Mouse (Mus musculus): ENCODE data around the gene Sema4a. TPM values are rescaled to one million over a fixed set of nuclear protein-coding genes. Genes with fewer than 3 reads are reported as not detected.

Sema4a gene
- polyA plus RNA-seq (2016; fragmentation: Nextera tagmentation; extraction: Ambion mirVana) = 13.6 and 15.3 TPM in 2 replicates

- peaks cover 8% of the 10 kb centered on the region; the same call in 1 of the 2 replicates for H3K27me3 ChIP-seq (replicated peaks)
- H3K4me1 ChIP-seq = peaks cover 21% of the 10 kb centered on the region; the same call in 1 of the 2 replicates
- H3K4me2 ChIP-seq (replicated peaks) = no peak within 1 kb of the TSS
- H3K9me3 ChIP-seq = no peaks in the 10 kb centered on the region
- H3K4me3 ChIP-seq = no peak within 1 kb of the TSS
- H3K9ac ChIP-seq = no peak within 1 kb of the TSS
- ATAC-seq (ENCODE audit: low FRiP score, low read depth) = no peak
- no peak within 1 kb of the TSS for H3K27ac ChIP-seq
- H3K36me3 ChIP-seq = no peaks in the 10 kb centered on the region
- WGBS = 49% methylated on average over 12 of the region's 12 CpGs
Measured at GRCm38 (mm10) chr3:88460983-88461696, at the start of gene Sema4a. Gene Sema4a (minus strand): TSS chr3:88461182.

DNA sequence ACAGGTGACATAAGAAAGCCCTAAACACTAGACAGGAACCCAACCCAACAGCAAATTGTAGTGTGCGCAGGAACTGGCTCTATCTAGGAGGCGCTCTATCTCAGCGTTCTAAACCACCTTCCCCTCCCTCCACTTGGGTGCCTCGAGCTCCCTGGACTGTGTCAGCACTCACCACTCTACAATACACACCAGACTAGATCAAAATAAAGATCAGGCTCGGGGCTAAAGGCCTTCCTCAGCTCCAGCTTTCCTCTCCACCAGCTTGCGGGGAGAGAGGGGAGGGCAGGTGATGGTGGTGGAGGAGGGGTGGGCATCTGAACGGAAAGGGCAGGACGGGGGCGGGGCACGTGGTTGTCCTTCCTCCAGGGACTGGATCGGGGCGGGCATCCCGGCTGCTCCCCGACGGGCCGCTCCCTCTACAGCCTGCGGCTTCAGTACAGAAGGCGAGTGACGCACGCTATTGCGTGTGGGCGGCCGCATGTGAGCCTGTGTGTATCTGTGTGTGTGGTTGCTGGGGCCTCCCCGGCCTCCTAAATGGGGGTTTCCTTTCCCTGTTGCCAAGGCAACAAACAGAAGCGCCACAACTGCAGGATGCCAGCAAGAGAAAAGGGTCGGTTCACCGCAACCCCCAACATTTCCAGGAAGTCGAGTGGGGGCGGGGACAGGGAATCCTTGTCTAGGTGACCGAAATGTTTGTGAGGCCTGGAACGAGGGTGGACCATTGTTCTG is 48.9 kb upstream of the Sema4a start, which contains the start of gene Lmna:
TSS of gene Lmna (minus strand) at position 265 of the 729 bp plus-strand sequence.
- peak within 1 kb of the TSS; percentile 41 for H3K9ac ChIP-seq
- H3K27me3 ChIP-seq (replicated peaks) = peaks cover 6% of the 10 kb centered on the region; the same call in 1 of the 2 replicates
- no peaks in the 10 kb centered on the region for H3K9me3 ChIP-seq
- H3K4me2 ChIP-seq (replicated peaks) = peak within 1 kb of the TSS; percentile 57
- peak within 1 kb of the TSS; percentile 28 for H3K4me3 ChIP-seq
- WGBS = 1% methylated on average over 31 of the region's 31 CpGs
- H3K36me3 ChIP-seq = no peaks in the 10 kb centered on the region
- ATAC-seq (ENCODE audit: low FRiP score, low read depth) = peak; percentile 98
- peaks cover 29% of the 10 kb centered on the region for H3K4me1 ChIP-seq
- H3K27ac ChIP-seq = peak within 1 kb of the TSS; percentile 42

DNA sequence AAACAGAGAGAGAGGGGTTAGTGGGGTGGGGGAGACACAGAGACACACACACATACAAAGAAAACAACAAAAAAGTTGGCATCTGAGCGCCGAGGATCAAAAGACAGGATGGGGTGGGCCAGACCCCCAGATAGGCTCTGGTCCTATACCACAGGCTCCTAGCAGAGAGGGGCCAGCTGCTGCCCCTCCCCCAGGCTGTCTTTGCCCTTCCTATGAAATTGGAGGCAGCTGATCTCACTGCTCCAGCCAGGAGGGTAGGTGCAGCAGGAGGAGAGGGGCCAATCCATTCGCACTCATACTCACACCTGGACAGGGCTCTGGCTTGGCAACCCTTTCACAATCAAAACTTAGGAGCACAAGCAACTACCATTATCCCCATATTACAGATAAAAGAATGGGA is 48.3 kb upstream of the Sema4a start:
- Histone ChIP-seq H3K27ac (peak overlapping the region; percentile 42), H3K4me1 (peaks cover 29% of the 10 kb centered on the region), H3K9me3 (no peaks in the 10 kb centered on the region), H3K4me2 (replicated peaks) (peak overlapping the region; percentile 57), H3K4me3 (peak overlapping the region; percentile 28), H3K9ac (0 out of 2 replicates have a peak overlapping the region, but pooled peaks have one; percentile 41), H3K36me3 (no peaks in the 10 kb centered on the region), H3K27me3 (replicated peaks) (peaks cover 8% of the 10 kb centered on the region)
- no peak; the same call in 1 of the 2 replicates for ATAC-seq (ENCODE audit: low FRiP score, low read depth)
- 77% methylated on average over 3 of the region's 3 CpGs for WGBS

DNA sequence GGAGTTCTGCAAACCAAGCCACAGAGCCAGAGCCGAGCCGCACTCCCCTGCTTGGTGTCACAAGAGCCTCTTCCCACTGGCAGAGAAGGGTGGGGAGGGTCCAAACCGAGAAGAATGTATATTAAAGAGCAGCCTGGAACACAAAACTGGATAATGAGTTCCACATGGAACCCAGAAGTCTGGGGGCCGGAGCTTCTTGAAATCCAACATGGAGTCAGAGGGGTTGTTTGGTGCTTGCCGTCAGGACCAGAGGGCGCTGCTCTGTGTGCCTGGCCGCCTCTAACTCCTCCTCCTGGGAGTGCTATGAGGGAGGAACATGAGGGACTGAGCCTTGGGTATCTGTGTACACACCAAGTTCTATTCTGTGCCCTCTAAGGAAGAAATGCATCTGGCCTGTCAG is 44.8 kb upstream of the Sema4a start:
- H3K9ac ChIP-seq = no peak overlapping the region
- peaks cover 29% of the 10 kb centered on the region for H3K27me3 ChIP-seq (replicated peaks)
- whole genome bisulfite sequencing = 45% methylated on average over 7 of the region's 7 CpGs
- H3K4me1 ChIP-seq = peaks cover 29% of the 10 kb centered on the region
- H3K27ac ChIP-seq = no peak overlapping the region
- no peak overlapping the region for H3K4me3 ChIP-seq
- H3K36me3 ChIP-seq = no peaks in the 10 kb centered on the region
- no peak for ATAC-seq (ENCODE audit: low FRiP score, low read depth)
- no peaks in the 10 kb centered on the region for H3K9me3 ChIP-seq
- H3K4me2 ChIP-seq (replicated peaks) = no peak overlapping the region

DNA sequence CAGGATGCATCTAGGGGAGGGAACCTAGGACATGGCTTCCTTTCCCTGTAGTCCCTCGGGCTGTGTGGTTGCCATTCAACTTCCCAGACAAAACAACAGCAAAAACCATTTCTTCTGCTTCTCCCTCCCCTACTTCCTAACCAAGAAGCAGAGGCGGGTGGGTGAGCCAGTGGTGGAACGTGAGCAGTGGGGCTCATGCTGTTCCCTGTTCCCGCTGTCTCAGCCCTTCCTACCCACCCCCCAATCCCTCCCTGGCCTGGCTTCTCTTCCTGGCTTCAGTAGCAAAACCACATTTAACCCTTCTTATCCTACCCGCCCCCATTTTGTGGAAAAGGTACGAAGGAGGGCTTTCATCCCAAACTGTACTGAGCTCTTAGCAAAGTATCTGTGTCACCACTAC is 44.1 kb upstream of the Sema4a start:
- 72% methylated on average over 6 of the region's 6 CpGs for WGBS
- no peak overlapping the region for H3K9ac ChIP-seq
- no peak overlapping the region for H3K4me3 ChIP-seq
- ATAC-seq (ENCODE audit: low FRiP score, low read depth) = no peak
- H3K4me2 ChIP-seq (replicated peaks) = no peak overlapping the region
- H3K36me3 ChIP-seq = no peaks in the 10 kb centered on the region
- H3K4me1 ChIP-seq = peaks cover 24% of the 10 kb centered on the region
- H3K27ac ChIP-seq = no peak overlapping the region
- H3K9me3 ChIP-seq = no peaks in the 10 kb centered on the region
- peaks cover 32% of the 10 kb centered on the region for H3K27me3 ChIP-seq (replicated peaks)

DNA sequence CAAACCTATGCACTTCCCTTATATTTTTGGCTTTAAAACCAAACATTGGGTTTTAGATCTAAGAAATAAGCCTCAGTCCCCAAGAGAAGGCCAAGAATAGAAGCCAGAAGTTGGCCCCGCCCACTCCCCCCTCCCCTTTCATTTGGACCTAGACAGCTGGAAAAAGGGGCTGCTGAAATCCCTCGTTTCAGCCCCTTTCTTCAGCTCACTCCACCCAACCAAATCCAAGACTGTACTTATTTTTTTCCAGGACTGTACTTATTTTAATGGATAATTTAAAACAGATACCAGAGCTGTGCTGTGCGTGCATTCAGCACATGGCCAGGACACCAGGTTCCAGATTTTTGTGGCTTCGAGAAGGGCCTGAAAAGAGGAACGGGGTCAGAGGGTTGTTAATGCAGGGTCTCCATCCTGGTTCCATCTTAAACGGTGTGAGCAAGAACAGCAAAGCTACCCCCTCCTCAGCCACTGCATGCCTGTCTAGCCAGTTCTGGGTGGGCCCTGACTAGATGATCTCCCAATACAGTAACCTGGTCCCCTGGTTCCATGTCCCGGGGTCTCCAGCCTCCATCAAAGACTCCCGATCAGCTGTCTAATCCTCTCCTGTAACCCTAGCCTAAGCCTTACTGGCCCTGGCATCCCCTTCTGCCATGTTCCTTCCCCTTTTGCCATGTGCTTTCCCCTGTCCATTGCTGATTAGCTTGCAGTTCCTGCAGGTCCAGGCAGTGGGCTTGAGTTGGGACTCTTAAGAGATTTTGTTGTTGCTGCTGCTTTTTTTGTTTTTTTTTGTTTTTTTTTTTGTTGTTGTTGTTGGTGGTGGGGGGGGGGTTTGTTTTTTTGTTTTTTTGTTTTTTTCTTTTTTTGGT is 43.1 kb upstream of the Sema4a start:
- H3K36me3 ChIP-seq = no peaks in the 10 kb centered on the region
- ATAC-seq (ENCODE audit: low FRiP score, low read depth) = no peak
- peaks cover 32% of the 10 kb centered on the region for H3K27me3 ChIP-seq (replicated peaks)
- no peaks in the 10 kb centered on the region for H3K9me3 ChIP-seq
- no peak overlapping the region for H3K27ac ChIP-seq
- no peak overlapping the region for H3K4me2 ChIP-seq (replicated peaks)
- H3K4me1 ChIP-seq = peaks cover 15% of the 10 kb centered on the region
- no peak overlapping the region for H3K4me3 ChIP-seq
- H3K9ac ChIP-seq = no peak overlapping the region
- 52% methylated on average over 8 of the region's 8 CpGs for WGBS

DNA sequence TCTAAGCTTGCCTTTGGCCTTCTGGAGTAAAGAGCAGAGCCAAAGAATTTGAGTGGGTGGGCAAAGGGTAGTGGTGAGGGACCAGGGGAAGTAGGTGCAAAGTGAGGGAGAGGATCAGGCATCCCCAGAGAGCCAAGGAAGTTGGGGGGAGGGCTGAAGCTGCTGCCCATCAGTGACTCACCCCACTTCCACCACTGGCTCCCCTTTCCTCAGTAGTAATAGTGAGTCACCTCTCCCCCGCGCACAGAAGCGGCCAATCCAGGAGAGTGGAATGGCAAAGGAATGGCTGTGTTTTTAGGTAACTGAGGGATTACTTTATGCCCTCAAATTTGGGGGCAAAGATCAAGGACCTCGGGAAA is 42.5 kb upstream of the Sema4a start:
- H3K4me2 ChIP-seq (replicated peaks) = peak overlapping the region; percentile 94
- H3K4me3 ChIP-seq = peak overlapping the region; percentile 54; the same call in 1 of the 2 replicates
- no peak overlapping the region for H3K27ac ChIP-seq
- 18% methylated on average over 4 of the region's 4 CpGs for WGBS
- H3K27me3 ChIP-seq (replicated peaks) = peaks cover 32% of the 10 kb centered on the region
- 0 out of 2 replicates have a peak, but pooled peaks have one; percentile 14 for ATAC-seq (ENCODE audit: low FRiP score, low read depth)
- no peaks in the 10 kb centered on the region for H3K36me3 ChIP-seq
- no peaks in the 10 kb centered on the region for H3K9me3 ChIP-seq
- H3K9ac ChIP-seq = no peak overlapping the region
- peaks cover 14% of the 10 kb centered on the region for H3K4me1 ChIP-seq

GRCm38 (mm10) chr3:88502641-88503504 is 41.9 kb upstream of the Sema4a start:
- Histone ChIP-seq H3K9me3 (no peaks in the 10 kb centered on the region), H3K4me1 (peaks cover 14% of the 10 kb centered on the region), H3K27me3 (replicated peaks) (peaks cover 32% of the 10 kb centered on the region), H3K36me3 (no peaks in the 10 kb centered on the region), H3K4me3 (peak overlapping the region; percentile 54), H3K9ac (peak overlapping the region; percentile 71), H3K27ac (no peak overlapping the region), H3K4me2 (replicated peaks) (peak overlapping the region; percentile 94)
- peak; percentile 73 for ATAC-seq (ENCODE audit: low FRiP score, low read depth)
- WGBS = 1% methylated on average over 55 of the region's 55 CpGs

DNA sequence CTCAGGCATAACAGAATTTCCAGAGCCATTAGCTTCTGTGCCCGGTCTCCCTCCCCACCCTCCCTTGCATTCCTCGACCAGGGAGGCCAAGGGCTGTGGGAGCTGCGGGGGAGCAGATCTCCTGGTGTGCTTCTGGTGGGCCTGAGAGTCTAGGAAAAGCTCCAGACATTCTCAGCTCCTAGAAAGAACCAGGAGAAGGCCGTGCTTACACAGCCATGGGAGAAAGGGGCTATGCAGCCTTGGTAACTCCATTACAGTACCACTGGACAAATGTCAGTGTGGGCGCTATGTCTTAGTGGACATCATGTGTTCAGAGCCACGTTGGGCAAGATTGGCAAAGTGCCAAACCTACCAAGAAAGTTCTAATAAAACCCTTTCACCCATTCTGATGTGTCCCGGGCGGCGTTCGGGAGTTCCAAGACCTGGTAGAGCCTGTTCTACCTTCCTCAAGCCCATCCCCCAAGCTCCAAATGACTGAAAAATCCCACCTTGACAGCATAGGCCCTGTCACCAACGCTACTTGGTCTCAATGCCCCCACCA is 41.1 kb upstream of the Sema4a start:
- Histone ChIP-seq H3K36me3 (no peaks in the 10 kb centered on the region), H3K27ac (no peak overlapping the region), H3K4me1 (peaks cover 14% of the 10 kb centered on the region), H3K9me3 (no peaks in the 10 kb centered on the region), H3K4me2 (replicated peaks) (peak overlapping the region; percentile 94), H3K27me3 (replicated peaks) (peaks cover 32% of the 10 kb centered on the region), H3K9ac (peak overlapping the region; percentile 71), H3K4me3 (peak overlapping the region; percentile 54)
- 18% methylated on average over 11 of the region's 11 CpGs for WGBS
- 0 out of 2 replicates have a peak, but pooled peaks have one; percentile 22 for ATAC-seq (ENCODE audit: low FRiP score, low read depth)

- no peaks in the 10 kb centered on the region for H3K9me3 ChIP-seq
- H3K9ac ChIP-seq = no peak overlapping the region
- H3K27ac ChIP-seq = no peak overlapping the region
- no peak for ATAC-seq (ENCODE audit: low FRiP score, low read depth)
- WGBS = 52% methylated on average over 6 of the region's 6 CpGs
- H3K36me3 ChIP-seq = no peaks in the 10 kb centered on the region
- peak overlapping the region; percentile 94 for H3K4me2 ChIP-seq (replicated peaks)
- H3K27me3 ChIP-seq (replicated peaks) = peaks cover 32% of the 10 kb centered on the region
- H3K4me3 ChIP-seq = peak overlapping the region; percentile 13
- H3K4me1 ChIP-seq = peaks cover 14% of the 10 kb centered on the region
Measured at GRCm38 (mm10) chr3:88501366-88502030, 40.5 kb upstream of the Sema4a start.
